Mouse (Mus musculus) right cerebral cortex, postnatal 4 days (tissue): ENCODE measurements around the gene Repin1.
"Not testable (repeated sequence)": the region's sequence is repeated elsewhere in the genome, so short reads cannot be mapped to it uniquely, and the experiment has no call there.

Source experiments
- DNase-seq: peaks from one replicate; pipeline ENCODE4 v3.0.0-alpha.2; 2022

Gene Repin1

GRCm38 (mm10) chr6:48581257-48581656 lies 12.4 kb upstream of the Repin1 start:
- DNase-seq = no peak

GRCm38 (mm10) chr6:48582037-48582436 lies 11.6 kb upstream of the Repin1 start:
- DNase-seq = peak; percentile 31

- no peak for DNase-seq
These were observed 4.4 kb upstream of the Repin1 start, which contains the start of gene Gm45021 for GRCm38 (mm10) chr6:48589194-48589750. Gm45021 (plus strand) TSS chr6:48589610.

GRCm38 (mm10) chr6:48591221-48591845 lies 2.4 kb upstream of the Repin1 start:
- no peak for DNase-seq

GRCm38 (mm10) chr6:48591871-48592270 lies 1.8 kb upstream of the Repin1 start:
- no peak for DNase-seq

- DNase-seq = no peak
These were observed 508 bp downstream of the Repin1 start for GRCm38 (mm10) chr6:48594043-48594738.

- DNase-seq = no peak
These were observed 1.6 kb downstream of the Repin1 start for GRCm38 (mm10) chr6:48595278-48595677.

GRCm38 (mm10) chr6:48596545-48597232 lies 3.0 kb downstream of the Repin1 start:
- DNase-seq = no peak

- no peak for DNase-seq
These were observed 3.5 kb downstream of the Repin1 start for GRCm38 (mm10) chr6:48597233-48597625.

GRCm38 (mm10) chr6:48600594-48600993 lies 6.9 kb downstream of the Repin1 start:
- no peak for DNase-seq

GRCm38 (mm10) chr6:48601271-48602079 lies 7.8 kb downstream of the Repin1 start, which contains the start of gene Zfp775:
Zfp775 (plus strand) TSS chr6:48602063.
- peak; percentile 96 for DNase-seq

GRCm38 (mm10) chr6:48602080-48602741 lies 8.5 kb downstream of the Repin1 start:
- DNase-seq = peak; percentile 56

- no peak for DNase-seq
These were observed 14.4 kb downstream of the Repin1 start for GRCm38 (mm10) chr6:48608124-48608523.

GRCm38 (mm10) chr6:48609512-48609911 lies 15.8 kb downstream of the Repin1 start:
- no peak for DNase-seq

GRCm38 (mm10) chr6:48610657-48611056 lies 17.0 kb downstream of the Repin1 start:
- DNase-seq = no peak

GRCm38 (mm10) chr6:48613464-48613863 lies 19.8 kb downstream of the Repin1 start:
- no peak for DNase-seq

GRCm38 (mm10) chr6:48614756-48615155 lies 21.1 kb downstream of the Repin1 start:
- DNase-seq = no peak

GRCm38 (mm10) chr6:48620031-48620430 lies 26.3 kb downstream of the Repin1 start:
- DNase-seq = no peak

GRCm38 (mm10) chr6:48622186-48622843 lies 28.6 kb downstream of the Repin1 start:
- DNase-seq = not testable (repeated sequence)

GRCm38 (mm10) chr6:48623460-48623859 lies 29.8 kb downstream of the Repin1 start:
- DNase-seq = no peak

GRCm38 (mm10) chr6:48626464-48626863 lies 32.8 kb downstream of the Repin1 start, which contains the start of gene AI854703:
AI854703 (plus strand) TSS chr6:48626764.
- DNase-seq = no peak
